ENCODE assay signal across 21 mouse cellular contexts in genomic region chr7:123101295-123101694, GRCm38 (mm10). TPM values are rescaled to one million over a fixed set of nuclear protein-coding genes. Genes with fewer than 3 reads are reported as not detected.
DNase-seq lines count a peak whose midpoint lies in the region; ATAC-seq and TF ChIP-seq lines count a peak whose summit lies in the region.
"Had no signal": no experiment of that assay in that cellular context is flagged by ENCODE, and none has a peak within 500 bp of the region (broad histone marks: within the 10 kb centered on the region; RNA-seq: fewer than 3 reads in every experiment).

No protein-coding gene starts in this region.

- TF ChIP-seq CTCF in kidney, postnatal 0 days (IDR thresholded peaks at IDR 0.05; ENCODE audit: low read depth): no peak

- peak; percentile 51 for DNase-seq in heart, adult 11 months
- DNase-seq in kidney, postnatal 0 days (ENCODE audit: low spot score): peak; percentile 55
- DNase-seq in kidney, adult 11 months: no peak
- no peak for DNase-seq in limb, embryonic 10.5 days (ENCODE audit: low spot score)
- no peak for DNase-seq in left cerebral cortex, postnatal 10 days (ENCODE audit: extremely low spot score in 1 of 2, low spot score in 2 of 2)
- DNase-seq: adrenal gland, adult 2 months; adrenal gland, adult 8-10 months; adrenal gland, postnatal 10 days; adrenal gland, postnatal 14 days; adrenal gland, postnatal 25 days; adrenal gland, postnatal 36 days; B cell, adult 2 months; cerebellum, adult 11 months; cerebellum, adult 11-12 months; cerebellum, adult 18-20 months had no signal

- H3K27me3 ChIP-seq in heart, embryonic 11.5 days (ENCODE audit: control insufficient read depth, insufficient read depth, low read length): no peaks in the 10 kb centered on the region
- no peaks in the 10 kb centered on the region for H3K27me3 ChIP-seq in kidney, postnatal 0 days (ENCODE audit: insufficient read depth, low read length)
- H3K27me3 ChIP-seq in limb, embryonic 10.5 days (ENCODE audit: low read depth, poor library complexity, severe bottlenecking): no peaks in the 10 kb centered on the region
- H3K27me3 ChIP-seq: CH12.LX, Patski had no signal

- H3K9ac ChIP-seq in heart, embryonic 11.5 days (ENCODE audit: low read depth, low read length): no peak overlapping the region
- H3K9ac ChIP-seq in kidney, postnatal 0 days (ENCODE audit: low read depth, low read length): no peak overlapping the region

- no peak overlapping the region for H3K4me2 ChIP-seq in heart, embryonic 11.5 days
- no peak overlapping the region for H3K4me2 ChIP-seq in kidney, postnatal 0 days (ENCODE audit: low read length)

- no peaks in the 10 kb centered on the region for H3K36me3 ChIP-seq in heart, embryonic 11.5 days (ENCODE audit: control insufficient read depth, insufficient read depth, low read length)
- no peaks in the 10 kb centered on the region for H3K36me3 ChIP-seq in kidney, postnatal 0 days (ENCODE audit: insufficient read depth, low read length)
- no peaks in the 10 kb centered on the region for H3K36me3 ChIP-seq in limb, embryonic 10.5 days
- H3K36me3 ChIP-seq: G1E had no signal

- H3K4me3 ChIP-seq in heart, embryonic 11.5 days (ENCODE audit: low read depth, low read length): no peak overlapping the region
- H3K4me3 ChIP-seq in kidney, postnatal 0 days (replicated peaks; ENCODE audit: low read depth, low read length): no peak overlapping the region
- H3K4me3 ChIP-seq in limb, embryonic 10.5 days: no peak overlapping the region

- peaks cover 13% of the 10 kb centered on the region for H3K4me1 ChIP-seq in heart, embryonic 11.5 days (ENCODE audit: control insufficient read depth, insufficient read depth, low read length)
- peaks cover 11% of the 10 kb centered on the region; the same call in 1 of the 2 replicates for H3K4me1 ChIP-seq in kidney, postnatal 0 days (replicated peaks; ENCODE audit: insufficient read depth, low read length)
- peaks cover 36% of the 10 kb centered on the region for H3K4me1 ChIP-seq in limb, embryonic 10.5 days

- intact Hi-C loops in left cerebral cortex, postnatal 10 days (cut with DNase I): no loop called here

- WGBS in heart, embryonic 11.5 days (ENCODE audit: insufficient replicate concordance): 74% methylated on average over 3 of the region's 3 CpGs
- WGBS in kidney, postnatal 0 days: 77% methylated on average over 3 of the region's 3 CpGs
- 95% methylated on average over 3 of the region's 3 CpGs for WGBS in limb, embryonic 10.5 days

- no peak for ATAC-seq in heart, embryonic 11.5 days (replicated peaks; ENCODE audit: insufficient number of reproducible peaks, low FRiP score, low TSS enrichment)
- ATAC-seq in kidney, postnatal 0 days (replicated peaks; ENCODE audit: low FRiP score, low read depth): no peak
- ATAC-seq: activated CD4-positive, CD25-positive, alpha-beta regulatory T cell, adult 4 months; CD4-positive, CD25-positive, alpha-beta regulatory T cell, adult 4 months; Patski had no signal

- peaks cover 2% of the 10 kb centered on the region; the same call in 1 of the 2 replicates for H3K9me3 ChIP-seq in heart, embryonic 11.5 days (replicated peaks; ENCODE audit: control insufficient read depth, low read length)
- no peaks in the 10 kb centered on the region for H3K9me3 ChIP-seq in kidney, postnatal 0 days (replicated peaks; ENCODE audit: low read length)
- no peaks in the 10 kb centered on the region for H3K9me3 ChIP-seq in limb, embryonic 10.5 days (replicated peaks)

- no peak overlapping the region for H3K27ac ChIP-seq in heart, embryonic 11.5 days (ENCODE audit: low read depth, low read length)
- H3K27ac ChIP-seq in kidney, postnatal 0 days: no peak overlapping the region
- H3K27ac ChIP-seq in limb, embryonic 10.5 days: peak overlapping the region; percentile 10; the same call in 1 of the 2 replicates

RNA-seq across cellular contexts. Expression of gene Tnrc6a, which starts 22.4 kb away (rescaled TPM):
- polyA plus RNA-seq in heart, embryonic 11.5 days (2014; fragmentation: Nextera tagmentation; extraction: Ambion mirVana): 37.6 and 44.8 TPM in 2 replicates
- 51.3 and 58.0 TPM in 2 replicates for polyA plus RNA-seq in kidney, postnatal 0 days (2015; fragmentation: Nextera tagmentation; extraction: Ambion mirVana)
- polyA plus RNA-seq in limb, embryonic 10.5 days (2016; fragmentation: Nextera tagmentation; extraction: Ambion mirVana): 59.1 and 75.9 TPM in 2 replicates
- total RNA-seq in left cerebral cortex, postnatal 10 days (2021): 10 to 100 TPM; 57.9 to 59.4 TPM

Comparison
In these comparisons a context has a peak if more than half of its experiments do, and no peak if none do; other contexts are left out.
1. DNase-seq: peak in heart, adult 11 months (single experiment) and kidney, postnatal 0 days (single experiment); none in kidney, adult 11 months (single experiment), limb, embryonic 10.5 days (single experiment) and left cerebral cortex, postnatal 10 days (0 of 2).